Mouse (Mus musculus) heart, postnatal 25 days (tissue): ENCODE data around the gene Ntn1. TPM values are rescaled to one million over a fixed set of nuclear protein-coding genes. Genes with fewer than 3 reads are reported as not detected.
A peak's percentile ranks its signal among the peaks of the same experiment; 100 is the strongest.

Source experiments
- DNase-seq: peaks from one replicate; pipeline ENCODE4 v3.0.0; 2022; ENCODE audit warnings: low spot score
- intact Hi-C: fragments of 180-260 bp; cut with DNase I; formaldehyde crosslinking; loops from one replicate; pipeline ENCODE4 v1.15.1; 2025
- total RNA-seq, 2 experiments: library from RNA; stranded (reverse); gene quantifications; 2 replicates each; pipeline ENCODE4 v1.2.3; 2021

The Ntn1 gene
- total RNA-seq, 2 experiments from 2014 or later = 53.0 to 54.8 TPM

- intact Hi-C loops = loop anchor here (5.0 kb wide), 1 partner anchor 45 kb away; no protein-coding TSS in a partner anchor
Observed at GRCm38 (mm10) chr11:68342761-68343160, 57.9 kb downstream of the Ntn1 start.

GRCm38 (mm10) chr11:68342003-68342400, 58.6 kb downstream of the Ntn1 start:
- no peak for DNase-seq
- intact Hi-C loops = loop anchor here (5.0 kb wide), 1 partner anchor 45 kb away; no protein-coding TSS in a partner anchor

More at GRCm38 (mm10) chr11:68342761-68343160, 57.9 kb downstream of the Ntn1 start:
- no peak for DNase-seq

- intact Hi-C loops = loop anchor here (5.0 kb wide), 1 partner anchor 46 kb away; no protein-coding TSS in a partner anchor
- peak; percentile 47 for DNase-seq
Observed at GRCm38 (mm10) chr11:68341111-68342002, 59.3 kb downstream of the Ntn1 start.

- intact Hi-C loops = loop anchor here (5.0 kb wide), 1 partner anchor 47 kb away; no protein-coding TSS in a partner anchor
Observed at GRCm38 (mm10) chr11:68340366-68340765, 60.3 kb downstream of the Ntn1 start.

GRCm38 (mm10) chr11:68339856-68340255, 60.8 kb downstream of the Ntn1 start:
- intact Hi-C loops = loop anchor here (5.0 kb wide), 1 partner anchor 47 kb away; no protein-coding TSS in a partner anchor
- no peak for DNase-seq

More at GRCm38 (mm10) chr11:68340366-68340765, 60.3 kb downstream of the Ntn1 start:
- no peak for DNase-seq

GRCm38 (mm10) chr11:68339331-68339730, 61.3 kb downstream of the Ntn1 start:
- intact Hi-C loops = no loop called here
- DNase-seq = no peak

GRCm38 (mm10) chr11:68331676-68332265, 68.9 kb downstream of the Ntn1 start:
- DNase-seq = no peak
- intact Hi-C loops = no loop called here

GRCm38 (mm10) chr11:68331117-68331437, 69.5 kb downstream of the Ntn1 start:
- intact Hi-C loops = no loop called here
- DNase-seq = no peak

GRCm38 (mm10) chr11:68330398-68331116, 70.1 kb downstream of the Ntn1 start:
- DNase-seq = no peak
- intact Hi-C loops = no loop called here

- no peak for DNase-seq
- intact Hi-C loops = loop anchor here (5.0 kb wide), 1 partner anchor 62 kb away; no protein-coding TSS in a partner anchor
Observed at GRCm38 (mm10) chr11:68324863-68325262, 75.8 kb downstream of the Ntn1 start.

GRCm38 (mm10) chr11:68321417-68321816, 79.2 kb downstream of the Ntn1 start:
- peak; percentile 61 for DNase-seq
- intact Hi-C loops = loop anchor here (5.0 kb wide), 1 partner anchor 66 kb away; no protein-coding TSS in a partner anchor

GRCm38 (mm10) chr11:68315551-68316130, 85.0 kb downstream of the Ntn1 start:
- intact Hi-C loops = no loop called here

GRCm38 (mm10) chr11:68313861-68314260, 86.8 kb downstream of the Ntn1 start:
- no peak for DNase-seq
- intact Hi-C loops = no loop called here

More at GRCm38 (mm10) chr11:68315551-68316130, 85.0 kb downstream of the Ntn1 start:
- no peak for DNase-seq

GRCm38 (mm10) chr11:68313065-68313464, 87.6 kb downstream of the Ntn1 start:
- DNase-seq = no peak
- intact Hi-C loops = no loop called here

GRCm38 (mm10) chr11:68308911-68309580, 91.6 kb downstream of the Ntn1 start:
- intact Hi-C loops = no loop called here
- no peak for DNase-seq

- no peak for DNase-seq
Observed at GRCm38 (mm10) chr11:68305997-68306396, 94.6 kb downstream of the Ntn1 start.

GRCm38 (mm10) chr11:68302323-68302722, 98.3 kb downstream of the Ntn1 start:
- DNase-seq = no peak
- intact Hi-C loops = no loop called here

More at GRCm38 (mm10) chr11:68305997-68306396, 94.6 kb downstream of the Ntn1 start:
- intact Hi-C loops = no loop called here

- no peak for DNase-seq
- intact Hi-C loops = no loop called here
Observed at GRCm38 (mm10) chr11:68301660-68302059, 99.0 kb downstream of the Ntn1 start.

- intact Hi-C loops = no loop called here
- DNase-seq = no peak
Observed at GRCm38 (mm10) chr11:68295474-68295873, 105.1 kb downstream of the Ntn1 start.
